Mouse (Mus musculus): ENCODE measurements at regions not wholly inside any gene's neighbourhood (a gene's known extent, or its start where the extent isn't known, plus 50 kb on each side); places are given as distances from the start of the nearest gene placed in this dataset.
A peak's percentile ranks its signal among the peaks of the same experiment; 100 is the strongest.

DNA sequence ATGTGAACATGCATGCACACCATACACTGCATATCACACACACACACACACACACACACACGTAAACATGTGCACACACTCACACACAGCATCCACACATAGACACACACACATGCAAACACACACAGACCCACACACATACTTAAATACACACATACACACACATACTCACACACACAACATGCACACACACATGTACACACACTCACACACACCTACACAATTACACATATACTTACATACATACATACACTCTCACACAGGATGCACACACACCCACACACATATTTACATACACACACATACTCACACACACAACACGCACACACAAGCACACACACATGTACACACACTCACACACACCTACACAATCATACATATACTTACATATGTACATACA is 54.1 kb upstream of the Adrb1 start:
- Histone ChIP-seq H3K27me3 (replicated peaks; ENCODE audit: control insufficient read depth, insufficient read depth, low read length) (no peaks in the 10 kb centered on the region), H3K4me1 (ENCODE audit: control insufficient read depth, insufficient read depth, low read length) (peaks cover 5% of the 10 kb centered on the region; the same call in 1 of the 2 replicates), H3K27ac (ENCODE audit: insufficient read depth, low read depth, low read length) (no peak overlapping the region), H3K4me3 (ENCODE audit: insufficient read depth, low read depth, low read length) (no peak overlapping the region), H3K36me3 (ENCODE audit: control insufficient read depth, insufficient read depth, low read length) (no peaks in the 10 kb centered on the region)
- WGBS = 97% methylated on average over 2 of the region's 2 CpGs
- no peak for TF ChIP-seq CTCF (conservative IDR thresholded peaks at IDR 0.05; ENCODE audit: insufficient read depth, insufficient read length, low read depth, low read length)
- no peak for TF ChIP-seq POLR2A (IDR thresholded peaks at IDR 0.05; ENCODE audit: low read depth, low read length)
- DNase-seq = no peak

GRCm38 (mm10) chr19:56668991-56669390 is 53.0 kb upstream of the Adrb1 start:
- Histone ChIP-seq H3K36me3 (ENCODE audit: control insufficient read depth, insufficient read depth, low read length) (no peaks in the 10 kb centered on the region), H3K4me3 (ENCODE audit: insufficient read depth, low read depth, low read length) (no peak overlapping the region), H3K27ac (ENCODE audit: insufficient read depth, low read depth, low read length) (peak overlapping the region; percentile 77), H3K4me1 (ENCODE audit: control insufficient read depth, insufficient read depth, low read length) (peaks cover 5% of the 10 kb centered on the region; the same call in 1 of the 2 replicates), H3K27me3 (replicated peaks; ENCODE audit: control insufficient read depth, insufficient read depth, low read length) (no peaks in the 10 kb centered on the region)
- no peak for TF ChIP-seq CTCF (conservative IDR thresholded peaks at IDR 0.05; ENCODE audit: insufficient read depth, insufficient read length, low read depth, low read length)
- TF ChIP-seq POLR2A (IDR thresholded peaks at IDR 0.05; ENCODE audit: low read depth, low read length) = no peak
- DNase-seq = peak; percentile 78
- 50% methylated on average over 7 of the region's 7 CpGs for WGBS

DNA sequence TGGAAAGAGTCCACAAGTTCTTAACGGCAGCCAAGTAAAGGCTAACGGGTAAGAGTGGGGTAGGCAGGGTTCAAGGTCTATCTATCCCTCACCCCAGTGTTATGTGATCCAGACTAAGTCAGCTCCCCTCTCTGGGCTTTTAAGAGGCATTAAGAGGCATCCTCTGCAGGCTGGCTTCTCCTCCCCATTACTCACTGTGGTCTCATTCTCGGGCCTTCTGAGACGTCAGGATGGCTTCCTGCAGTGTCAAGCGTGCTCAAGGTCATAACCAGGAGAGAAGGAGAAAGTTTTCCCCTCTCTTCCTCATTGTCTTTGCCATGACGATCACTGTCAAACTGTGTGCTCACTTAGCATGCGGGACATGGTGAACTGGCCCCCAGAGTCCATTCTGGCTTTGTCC is 52.5 kb upstream of the Adrb1 start:
- H3K27me3 ChIP-seq (replicated peaks; ENCODE audit: control insufficient read depth, insufficient read depth, low read length) = no peaks in the 10 kb centered on the region
- H3K4me3 ChIP-seq (ENCODE audit: insufficient read depth, low read depth, low read length) = no peak overlapping the region
- DNase-seq = no peak
- peak overlapping the region; percentile 71 for H3K27ac ChIP-seq (ENCODE audit: insufficient read depth, low read depth, low read length)
- peaks cover 5% of the 10 kb centered on the region; the same call in 1 of the 2 replicates for H3K4me1 ChIP-seq (ENCODE audit: control insufficient read depth, insufficient read depth, low read length)
- H3K36me3 ChIP-seq (ENCODE audit: control insufficient read depth, insufficient read depth, low read length) = no peaks in the 10 kb centered on the region
- TF ChIP-seq POLR2A (IDR thresholded peaks at IDR 0.05; ENCODE audit: low read depth, low read length) = no peak
- no peak for TF ChIP-seq CTCF (conservative IDR thresholded peaks at IDR 0.05; ENCODE audit: insufficient read depth, insufficient read length, low read depth, low read length)
- 65% methylated on average over 7 of the region's 7 CpGs for WGBS

Measured in kidney, adult 2 months (tissue).